Mouse (Mus musculus): Measurements from ENCODE around the gene Rab39.

GRCm38 (mm10) chr9:53702991-53703390, 3.0 kb downstream of the Rab39 start:
- no peak for TF ChIP-seq POLR2A (IDR thresholded peaks at IDR 0.05; ENCODE audit: insufficient read length, low read depth)
- TF ChIP-seq TCF12 (IDR thresholded peaks at IDR 0.05; ENCODE audit: insufficient read depth, poor library complexity, severe bottlenecking) = no peak
- no peak for TF ChIP-seq MYOD1 (IDR thresholded peaks at IDR 0.05; ENCODE audit: control insufficient read depth in 1 of 3, insufficient read length in 2 of 3, low read depth in 2 of 3)
- TF ChIP-seq USF1 (IDR thresholded peaks at IDR 0.05; ENCODE audit: low read depth) = no peak

Data from myocyte (in vitro differentiated cells).